Mouse (Mus musculus) hindbrain, embryonic 10.5 days (tissue): ENCODE measurements around the gene Rad9a. TPM values are rescaled to one million over a fixed set of nuclear protein-coding genes. Genes with fewer than 3 reads are reported as not detected.

Source experiments
- DNase-seq: peaks from one replicate; pipeline ENCODE4 v3.0.0-alpha.2; 2017; ENCODE audit warnings: low spot score
- H3K27ac ChIP-seq: fragments of 300-500 bp; sonication (generic); 2 replicates; pipeline ENCODE4 v1.5.1; 2016; ENCODE audit warnings: mild to moderate bottlenecking, moderate library complexity
- H3K27me3 ChIP-seq: fragments of 300-500 bp; sonication (generic); 2 replicates; pipeline ENCODE4 v1.6.1; 2016; ENCODE audit warnings: mild to moderate bottlenecking; ENCODE audit not compliant: poor library complexity, insufficient read depth, severe bottlenecking
- H3K36me3 ChIP-seq: fragments of 300-500 bp; sonication (generic); 2 replicates; pipeline ENCODE4 v1.6.1; 2016; ENCODE audit warnings: mild to moderate bottlenecking, moderate library complexity
- H3K4me1 ChIP-seq: fragments of 300-500 bp; sonication (generic); replicated peaks from 2 replicates; pipeline ENCODE4 v1.6.1; 2016; ENCODE audit warnings: mild to moderate bottlenecking
- H3K4me3 ChIP-seq: fragments of 300-500 bp; sonication (generic); 2 replicates; pipeline ENCODE4 v1.5.1; 2016; ENCODE audit warnings: mild to moderate bottlenecking, moderate library complexity
- H3K9me3 ChIP-seq: fragments of 300-500 bp; sonication (generic); 2 replicates; pipeline ENCODE4 v1.6.1; 2016; ENCODE audit warnings: mild to moderate bottlenecking, moderate library complexity
- WGBS: fragments of 180-500 bp; shearing (Covaris S2); methylation state at CpG from one replicate; pipeline ENCODE4 v1.1.7; 2016; 5-methylcytosine and 5-hydroxymethylcytosine counted together
- polyA plus RNA-seq: library from polyadenylated mRNA; unstranded; fragments of >200 nt; fragmentation: Nextera tagmentation; extraction: Ambion mirVana; gene quantifications from 2 replicates; pipeline ENCODE4 v1.2.1, GENCODE M21; 2016

The Rad9a gene
- polyA plus RNA-seq, 1 experiment from 2014 or later, result 53.0 TPM

DNA sequence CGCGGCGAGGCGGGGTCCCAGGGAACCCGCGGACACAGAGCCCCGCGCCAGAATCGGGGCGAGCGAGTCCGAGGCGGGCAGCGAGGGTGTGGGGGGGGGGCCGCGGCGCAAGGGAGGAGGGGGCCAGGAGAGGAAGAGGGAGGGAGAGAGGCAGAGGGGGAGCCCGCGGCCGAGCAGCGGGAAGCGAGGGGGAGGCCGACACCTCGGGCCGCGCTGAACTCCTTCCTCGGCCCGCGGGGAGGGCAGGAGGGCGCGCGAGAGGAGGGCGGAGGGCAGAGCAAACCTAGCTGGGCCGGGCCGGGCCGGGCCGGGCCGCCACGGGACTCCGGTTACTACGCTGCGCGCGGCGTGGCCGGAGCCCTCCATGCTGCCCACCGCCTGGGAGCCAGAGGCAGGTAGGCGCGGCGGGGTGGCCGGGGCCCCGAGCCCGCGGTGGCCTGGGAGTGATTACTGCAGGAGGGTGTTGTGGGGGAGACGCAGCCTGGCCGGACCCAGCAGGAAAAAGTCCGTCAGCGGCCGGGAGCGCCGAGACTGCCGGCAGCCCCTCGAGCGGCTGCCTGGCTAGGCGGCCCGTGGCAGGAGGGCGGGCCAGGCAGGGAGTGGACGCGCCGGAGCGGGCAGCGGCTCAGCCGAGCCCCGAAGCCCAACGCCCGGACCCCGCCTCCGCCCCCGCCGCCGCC lies 13.4 kb upstream of the Rad9a start:
- under 1% methylated on average over 78 of the region's 81 CpGs for WGBS
- Histone ChIP-seq H3K27ac (peak overlapping the region; percentile 87), H3K27me3 (peaks cover 92% of the 10 kb centered on the region)

DNA sequence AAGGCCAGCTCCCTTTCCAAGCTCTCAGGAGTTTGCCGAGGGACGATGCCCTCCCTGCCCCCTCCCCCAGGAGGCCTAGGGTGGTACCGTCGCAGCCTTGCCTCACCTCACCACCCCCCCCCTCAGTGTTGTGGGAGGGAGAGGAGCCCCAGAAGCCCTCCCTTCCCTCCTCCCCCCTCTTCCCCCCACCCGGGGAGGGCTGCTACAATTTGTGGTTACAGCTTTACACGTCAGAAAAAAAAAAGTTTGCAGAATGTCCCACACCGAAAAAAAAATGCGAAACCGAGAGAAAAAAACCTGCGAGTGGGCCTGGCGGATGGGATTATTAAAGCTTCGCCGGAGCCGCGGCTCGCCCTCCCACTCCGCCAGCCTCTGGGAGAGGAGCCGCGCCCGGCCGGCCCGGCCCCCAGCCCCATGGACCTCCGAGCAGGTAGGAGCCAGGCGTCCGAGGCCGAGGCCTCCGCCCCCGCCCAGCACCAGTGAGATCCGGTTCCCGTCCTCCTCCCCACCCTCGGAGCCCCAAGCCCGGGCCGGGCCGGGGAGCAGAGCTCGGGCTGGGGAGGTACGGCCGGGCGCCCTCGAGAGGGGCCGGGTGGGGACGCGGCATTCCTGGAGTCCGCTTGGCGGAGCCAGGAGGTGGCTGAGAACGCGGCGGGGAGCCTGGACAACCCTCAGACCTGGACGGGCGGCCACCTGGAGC lies 12.8 kb upstream of the Rad9a start, which contains the start of the genes Clcf1 and AC109138.7:
Gene Clcf1, plus strand, starts transcription at position 168 of the 700 bp plus-strand sequence.
Gene AC109138.7, plus strand, starts transcription at position 287 of the 700 bp plus-strand sequence.
- Histone ChIP-seq H3K4me3 (peak within 1 kb of the TSS; percentile 70), H3K27ac (peak within 1 kb of the TSS; percentile 87), H3K36me3 (no peaks in the 10 kb centered on the region), H3K27me3 (peaks cover 91% of the 10 kb centered on the region), H3K9me3 (no peaks in the 10 kb centered on the region), H3K4me1 (peaks cover 62% of the 10 kb centered on the region)
- peak; percentile 57 for DNase-seq
- under 1% methylated on average over 49 of the region's 49 CpGs for WGBS

More for the DNA sequence above, 13.4 kb upstream of the Rad9a start:
- Histone ChIP-seq H3K4me3 (peak overlapping the region; percentile 70), H3K4me1 (peaks cover 62% of the 10 kb centered on the region), H3K36me3 (no peaks in the 10 kb centered on the region), H3K9me3 (no peaks in the 10 kb centered on the region)
- DNase-seq, result peak; percentile 64

DNA sequence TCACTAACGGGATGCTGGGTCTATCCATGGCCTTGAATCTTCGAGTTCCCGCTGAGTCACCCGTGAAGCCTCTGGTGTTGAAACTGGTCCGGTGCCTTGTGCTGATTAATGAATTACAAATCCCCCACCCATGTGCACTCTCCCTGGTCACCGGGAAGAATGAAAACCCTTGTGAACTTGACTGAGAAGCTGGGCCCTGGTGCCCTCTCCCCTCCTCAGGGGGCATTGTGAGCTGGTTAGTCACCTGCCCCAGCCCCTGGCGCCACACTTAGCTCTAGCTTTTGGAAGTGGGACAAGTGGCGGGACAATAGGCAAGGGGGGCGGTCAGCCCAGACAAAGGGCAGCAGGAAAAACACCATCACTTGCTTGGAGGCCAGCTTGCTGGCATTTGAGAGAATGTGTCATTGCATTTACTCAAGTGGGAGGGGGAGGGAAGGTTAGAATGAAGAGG lies 12.1 kb upstream of the Rad9a start:
- H3K27me3 ChIP-seq, result peaks cover 92% of the 10 kb centered on the region
- peak overlapping the region; percentile 70 for H3K4me3 ChIP-seq
- no peak for DNase-seq
- peak overlapping the region; percentile 87; the same call in 1 of the 2 replicates for H3K27ac ChIP-seq
- H3K4me1 ChIP-seq, result peaks cover 62% of the 10 kb centered on the region
- H3K9me3 ChIP-seq, result no peaks in the 10 kb centered on the region
- H3K36me3 ChIP-seq, result no peaks in the 10 kb centered on the region
- 3% methylated on average over 9 of the region's 9 CpGs for WGBS

DNA sequence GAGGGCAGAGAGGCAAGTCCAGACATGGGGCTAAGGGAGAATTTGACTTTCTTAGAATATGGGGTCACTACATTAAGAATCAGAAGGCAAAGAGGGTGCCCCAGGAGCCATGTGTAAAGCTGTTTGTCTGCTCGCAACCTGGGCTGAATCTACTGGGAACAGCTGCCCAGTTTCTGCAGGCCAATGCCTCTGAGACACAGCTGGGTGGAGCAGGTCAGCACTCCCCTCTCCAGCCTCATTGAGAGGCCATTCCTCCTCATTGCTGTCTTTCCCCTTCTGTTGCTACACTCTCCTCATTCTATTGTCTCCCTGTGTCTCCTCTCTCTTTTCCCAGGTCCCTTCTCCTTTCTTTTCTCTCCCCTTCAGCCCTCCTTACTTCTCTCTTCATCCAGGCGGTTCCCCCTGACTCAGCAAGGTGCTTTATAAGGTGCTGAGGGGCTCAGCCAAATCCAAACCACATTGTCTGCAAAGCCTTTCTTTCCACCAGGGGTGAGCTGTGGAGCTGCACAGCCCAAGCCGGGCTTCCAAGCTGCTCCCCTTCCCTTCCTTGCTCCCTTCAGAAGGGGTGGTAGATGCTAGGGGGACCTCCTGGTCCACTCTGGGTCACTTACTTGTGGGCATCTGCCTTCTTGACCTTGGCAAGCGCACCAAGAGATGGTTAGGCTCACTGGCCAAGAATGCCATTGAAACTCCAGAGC lies 10.6 kb upstream of the Rad9a start:
- 13% methylated on average over 4 of the region's 4 CpGs for WGBS
- Histone ChIP-seq H3K4me1 (peaks cover 58% of the 10 kb centered on the region), H3K36me3 (no peaks in the 10 kb centered on the region), H3K27ac (peak overlapping the region; percentile 64), H3K9me3 (no peaks in the 10 kb centered on the region), H3K27me3 (peaks cover 83% of the 10 kb centered on the region), H3K4me3 (no peak overlapping the region)
- no peak for DNase-seq

DNA sequence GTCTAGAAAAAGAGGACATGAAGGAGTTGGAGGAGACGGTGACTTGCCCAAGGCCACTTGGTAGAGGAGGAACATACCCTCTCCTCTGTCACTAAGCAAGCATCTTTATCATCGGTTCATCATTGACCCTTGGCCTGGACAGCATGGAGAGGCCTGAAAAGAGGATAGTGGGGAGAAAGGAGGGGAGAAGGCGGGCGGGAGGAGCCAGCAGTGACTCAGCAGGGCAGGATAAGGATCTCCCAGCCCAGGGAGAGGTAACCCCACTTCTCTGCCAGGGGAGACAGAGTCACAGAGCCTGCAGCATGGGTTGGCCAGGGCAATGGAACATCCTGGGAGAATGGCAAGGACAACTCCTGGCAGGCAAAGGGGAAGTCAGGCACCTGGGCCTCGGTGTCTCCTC lies 7.1 kb upstream of the Rad9a start:
- Histone ChIP-seq H3K27me3 (peaks cover 69% of the 10 kb centered on the region), H3K36me3 (no peaks in the 10 kb centered on the region), H3K4me3 (no peak overlapping the region), H3K27ac (no peak overlapping the region), H3K4me1 (peaks cover 29% of the 10 kb centered on the region), H3K9me3 (no peaks in the 10 kb centered on the region)
- DNase-seq, result no peak
- WGBS, result 68% methylated on average over 5 of the region's 5 CpGs

DNA sequence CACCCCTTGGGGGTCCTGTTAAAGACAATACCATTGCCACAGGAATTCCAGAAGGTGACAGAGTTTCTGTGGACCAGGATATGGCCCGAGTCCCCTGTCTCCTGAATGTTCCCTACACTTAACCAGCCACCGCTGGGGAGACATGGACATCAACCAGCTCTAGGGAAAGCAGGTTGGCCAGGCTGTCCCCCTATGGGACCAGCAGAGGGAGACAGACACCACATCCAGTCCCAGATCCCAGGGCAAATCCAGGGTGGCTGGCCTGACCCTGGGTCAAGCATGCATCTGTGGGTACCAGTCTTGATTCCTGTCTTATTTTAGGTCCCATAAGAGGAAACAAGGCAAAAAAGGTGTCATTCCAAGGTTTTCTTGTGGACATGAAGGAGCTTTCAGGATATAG lies 5.5 kb upstream of the Rad9a start:
- H3K9me3 ChIP-seq, result no peaks in the 10 kb centered on the region
- no peak overlapping the region for H3K27ac ChIP-seq
- H3K36me3 ChIP-seq, result no peaks in the 10 kb centered on the region
- peak; percentile 71 for DNase-seq
- H3K27me3 ChIP-seq, result peaks cover 59% of the 10 kb centered on the region
- no peak overlapping the region for H3K4me3 ChIP-seq
- 1% methylated on average over 2 of the region's 2 CpGs for WGBS
- H3K4me1 ChIP-seq, result peaks cover 23% of the 10 kb centered on the region

DNA sequence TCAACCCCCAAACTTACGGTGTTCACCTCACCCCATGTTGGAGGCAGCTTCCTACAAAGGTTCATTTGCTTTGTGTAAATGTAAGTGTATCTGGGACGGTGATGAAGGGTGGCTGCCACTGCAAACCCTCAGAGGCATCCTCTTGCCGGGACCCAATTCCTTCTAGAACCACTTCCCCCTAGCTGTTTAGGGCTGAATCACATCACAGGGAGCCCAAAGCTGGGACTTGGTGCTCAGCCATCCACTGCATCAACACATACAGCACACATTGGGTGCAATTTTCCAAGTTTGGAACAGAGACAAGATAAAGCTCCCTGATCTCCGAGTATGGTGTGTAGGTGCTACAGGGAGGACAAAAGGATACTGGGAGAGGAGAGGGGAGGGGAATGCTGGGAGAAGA lies 3.4 kb upstream of the Rad9a start:
- Histone ChIP-seq H3K4me1 (peaks cover 31% of the 10 kb centered on the region), H3K27me3 (peaks cover 43% of the 10 kb centered on the region), H3K4me3 (no peak overlapping the region), H3K27ac (no peak overlapping the region), H3K36me3 (peaks cover 7% of the 10 kb centered on the region), H3K9me3 (no peaks in the 10 kb centered on the region)
- WGBS, result 53% methylated on average over 4 of the region's 4 CpGs
- DNase-seq, result no peak

DNA sequence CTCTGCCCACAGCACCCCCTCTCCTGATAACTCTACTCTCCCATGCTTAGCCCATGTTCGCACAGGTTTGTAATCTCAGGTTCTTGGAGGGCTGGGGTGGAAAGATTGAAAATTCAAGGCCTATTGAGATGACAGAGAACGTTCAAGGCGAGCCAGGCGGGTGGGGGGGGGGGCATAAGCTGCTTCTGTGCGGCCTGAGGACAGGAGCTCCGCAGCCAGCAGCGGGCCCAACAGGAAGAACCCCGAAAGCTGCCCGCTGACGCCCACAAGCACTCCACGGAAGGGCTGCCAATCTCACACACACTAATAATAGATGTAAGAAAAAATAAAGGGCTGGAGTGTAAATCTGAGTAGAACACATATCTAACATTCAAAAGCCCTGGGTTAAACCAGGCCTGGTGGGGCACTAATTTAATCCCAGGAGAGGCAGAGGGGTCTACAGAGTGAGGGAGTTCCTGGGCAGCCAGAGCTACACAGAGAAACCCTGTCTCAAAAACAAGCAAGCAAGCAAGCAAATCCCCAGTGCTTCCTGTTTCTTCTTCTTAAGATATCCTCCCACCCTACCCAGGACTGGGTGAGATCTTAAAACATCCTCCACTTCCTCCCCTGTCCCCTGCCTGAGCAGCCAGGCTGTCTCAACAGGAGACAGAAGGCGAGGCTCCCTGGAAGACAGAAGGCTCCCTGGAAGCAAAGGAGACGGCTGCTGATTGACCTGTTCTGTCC lies 2.3 kb upstream of the Rad9a start:
- Histone ChIP-seq H3K4me3 (no peak overlapping the region), H3K4me1 (peaks cover 37% of the 10 kb centered on the region), H3K9me3 (no peaks in the 10 kb centered on the region), H3K36me3 (peaks cover 18% of the 10 kb centered on the region), H3K27ac (no peak overlapping the region), H3K27me3 (peaks cover 35% of the 10 kb centered on the region)
- WGBS, result 66% methylated on average over 13 of the region's 13 CpGs
- no peak for DNase-seq

DNA sequence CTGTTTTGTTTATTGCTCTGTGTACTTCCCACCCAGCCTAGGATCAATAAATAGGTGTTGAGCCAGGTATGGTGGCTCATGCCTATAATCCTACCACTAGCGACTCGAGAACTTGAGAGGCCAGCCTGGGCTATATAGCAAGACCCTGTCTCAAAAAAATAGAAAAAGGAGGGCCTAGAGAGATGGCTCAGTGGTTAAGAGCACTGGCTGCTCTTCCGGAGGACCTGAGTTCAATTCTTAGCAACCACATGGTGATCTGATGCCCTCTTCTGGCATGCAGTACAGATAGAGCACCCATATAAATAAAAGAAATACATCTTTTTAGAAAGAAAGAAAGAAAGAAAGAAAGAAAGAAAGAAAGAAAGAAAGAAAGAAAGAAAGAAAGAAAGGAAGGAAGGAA lies 1.7 kb upstream of the Rad9a start:
- Histone ChIP-seq H3K4me1 (peaks cover 37% of the 10 kb centered on the region), H3K36me3 (peaks cover 25% of the 10 kb centered on the region), H3K4me3 (0 out of 2 replicates have a peak overlapping the region, but pooled peaks have one; percentile 67), H3K9me3 (no peaks in the 10 kb centered on the region), H3K27ac (no peak overlapping the region), H3K27me3 (peaks cover 30% of the 10 kb centered on the region)
- no peak for DNase-seq
- WGBS, result 68% methylated on average over 3 of the region's 3 CpGs

DNA sequence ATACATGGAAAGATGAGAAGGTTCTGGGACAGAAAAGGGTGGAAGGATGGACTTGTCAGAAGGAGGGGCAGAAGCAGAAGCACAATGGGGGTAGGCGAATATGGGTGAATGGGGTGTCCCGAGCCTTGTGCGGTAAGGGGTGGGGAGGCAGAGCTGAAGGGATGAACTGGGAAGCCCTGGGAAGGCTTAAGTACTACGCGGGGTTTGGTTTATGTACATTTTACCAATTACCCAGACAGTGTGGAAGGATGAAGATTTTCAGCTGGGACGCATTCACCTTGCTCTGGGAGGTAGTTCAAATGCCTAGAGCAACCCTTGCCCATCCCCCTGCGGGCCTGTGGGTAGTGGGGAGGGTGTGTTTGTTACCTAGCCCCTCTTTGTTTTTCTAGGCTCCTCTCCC lies 687 bp upstream of the Rad9a start:
- peak overlapping the region; percentile 67 for H3K4me3 ChIP-seq
- H3K27ac ChIP-seq, result peak overlapping the region; percentile 89
- DNase-seq, result no peak
- peaks cover 27% of the 10 kb centered on the region for H3K27me3 ChIP-seq
- H3K9me3 ChIP-seq, result no peaks in the 10 kb centered on the region
- peaks cover 37% of the 10 kb centered on the region for H3K4me1 ChIP-seq
- WGBS, result 28% methylated on average over 7 of the region's 7 CpGs
- peaks cover 35% of the 10 kb centered on the region for H3K36me3 ChIP-seq

DNA sequence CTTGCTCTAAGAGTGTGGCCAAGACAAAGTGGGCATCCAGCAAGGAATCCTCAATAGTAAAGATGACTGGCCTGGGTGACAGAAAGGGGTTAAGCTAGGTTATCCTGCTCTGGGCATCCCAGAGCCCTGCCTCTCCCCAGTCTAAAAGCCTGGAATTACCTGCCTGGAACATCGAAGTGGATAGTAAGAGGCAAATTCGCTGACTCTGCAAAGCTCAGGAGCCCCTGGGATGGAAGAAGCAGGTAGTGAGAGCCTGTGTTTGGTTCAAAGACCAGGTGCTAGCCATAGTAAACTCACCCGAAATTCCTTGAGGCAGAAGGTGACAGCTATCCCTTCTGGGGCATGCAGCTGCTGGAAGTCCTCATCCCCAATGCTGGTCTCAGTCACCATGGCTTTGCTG lies 4.3 kb downstream of the Rad9a start:
- Histone ChIP-seq H3K4me1 (peaks cover 51% of the 10 kb centered on the region), H3K9me3 (no peaks in the 10 kb centered on the region), H3K27me3 (no peaks in the 10 kb centered on the region), H3K27ac (no peak overlapping the region), H3K36me3 (peaks cover 78% of the 10 kb centered on the region), H3K4me3 (no peak overlapping the region)
- no peak for DNase-seq
- WGBS, result 73% methylated on average over 3 of the region's 3 CpGs

DNA sequence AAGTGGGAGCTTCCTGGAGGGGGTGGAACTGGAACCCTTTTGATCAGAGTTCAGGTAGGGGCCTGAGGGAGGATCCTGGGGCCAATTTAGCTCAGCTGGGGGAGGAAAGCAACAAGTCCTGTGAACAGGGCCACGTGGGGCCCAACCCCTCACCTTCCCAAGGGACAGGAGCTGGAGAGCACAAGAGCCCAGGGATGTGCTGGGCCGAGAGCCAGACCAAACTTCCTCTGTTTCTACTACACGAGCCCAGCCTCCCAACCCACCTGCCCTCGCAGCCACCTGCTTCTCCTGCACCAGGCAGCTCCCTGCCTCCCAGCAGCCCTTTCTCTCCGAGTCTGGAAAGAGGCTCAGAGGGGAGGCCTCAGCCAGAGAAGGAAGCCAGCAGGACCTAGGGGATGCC lies 4.9 kb downstream of the Rad9a start:
- Histone ChIP-seq H3K4me3 (no peak overlapping the region), H3K27ac (no peak overlapping the region), H3K9me3 (no peaks in the 10 kb centered on the region), H3K36me3 (peaks cover 78% of the 10 kb centered on the region), H3K4me1 (peaks cover 50% of the 10 kb centered on the region), H3K27me3 (no peaks in the 10 kb centered on the region)
- no peak for DNase-seq
- WGBS, result 60% methylated on average over 5 of the region's 5 CpGs
